Mouse (Mus musculus) heart, embryonic 16.5 days (tissue): ENCODE data around the gene 5730596B20Rik. TPM values are rescaled to one million over a fixed set of nuclear protein-coding genes. Genes with fewer than 3 reads are reported as not detected.

Experiments
- ATAC-seq: fragments of 200-750 bp; cut with Nextera tagmentation; replicated peaks from 2 replicates; pipeline ENCODE4 v1.8.0; 2017; ENCODE audit warnings: moderate number of reproducible peaks; ENCODE audit not compliant: insufficient read depth, low FRiP score; ENCODE audit errors: extremely low read depth
- H3K27ac ChIP-seq: fragments of 300-500 bp; sonication (generic); 2 replicates; pipeline ENCODE4 v1.5.1; 2014; ENCODE audit warnings: mild to moderate bottlenecking, low read length, control low read depth, moderate library complexity
- H3K27me3 ChIP-seq: fragments of 300-500 bp; sonication (generic); 2 replicates; pipeline ENCODE4 v1.6.1; 2014; ENCODE audit warnings: low read length, mixed read lengths; ENCODE audit not compliant: control insufficient read depth, insufficient read depth
- H3K36me3 ChIP-seq: fragments of 300-500 bp; sonication (generic); 2 replicates; pipeline ENCODE4 v1.6.1; 2014; ENCODE audit not compliant: control insufficient read depth, insufficient read depth
- H3K4me1 ChIP-seq: fragments of 300-500 bp; sonication (generic); 2 replicates; pipeline ENCODE4 v1.6.1; 2014; ENCODE audit warnings: low read length, mixed read lengths; ENCODE audit not compliant: control insufficient read depth, insufficient read depth
- H3K4me2 ChIP-seq: fragments of 300-500 bp; sonication (generic); 2 replicates; pipeline ENCODE4 v1.6.1; 2014; ENCODE audit warnings: low read depth, mild to moderate bottlenecking, control low read depth, low read length
- H3K4me3 ChIP-seq: fragments of 300-500 bp; sonication (generic); 2 replicates; pipeline ENCODE4 v1.5.1; 2014; ENCODE audit warnings: mild to moderate bottlenecking, control low read depth, low read length
- H3K9ac ChIP-seq: fragments of 300-500 bp; sonication (generic); 2 replicates; pipeline ENCODE4 v1.6.1; 2014; ENCODE audit warnings: low read length, control low read depth
- H3K9me3 ChIP-seq: fragments of 300-500 bp; sonication (generic); replicated peaks from 2 replicates; pipeline ENCODE4 v1.6.1; 2016; ENCODE audit warnings: low read length; ENCODE audit not compliant: control insufficient read depth
- WGBS: fragments of 180-500 bp; shearing (Covaris S2); extraction: QIAGEN DNeasy Blood & Tissue Kit; methylation state at CpG from one replicate; pipeline ENCODE4 v1.1.7; 2014; 5-methylcytosine and 5-hydroxymethylcytosine counted together
- polyA plus RNA-seq: library from polyadenylated mRNA; unstranded; fragments of >200 nt; fragmentation: Nextera tagmentation; extraction: Ambion mirVana; gene quantifications from 2 replicates; pipeline ENCODE4 v1.2.1, GENCODE M21; 2015

Gene 5730596B20Rik
- polyA plus RNA-seq, 1 experiment from 2014 or later: 0.13 TPM

GRCm38 (mm10) chr6:52222729-52223128 lies 45.4 kb downstream of the 5730596B20Rik start:
- Histone ChIP-seq H3K9me3 (no peaks in the 10 kb centered on the region), H3K27ac (no peak overlapping the region), H3K4me2 (no peak overlapping the region), H3K36me3 (no peaks in the 10 kb centered on the region), H3K4me3 (no peak overlapping the region), H3K9ac (no peak overlapping the region), H3K27me3 (peaks cover 96% of the 10 kb centered on the region), H3K4me1 (peaks cover 3% of the 10 kb centered on the region)
- no peak for ATAC-seq
- 26% methylated on average over 13 of the region's 13 CpGs for WGBS

DNA sequence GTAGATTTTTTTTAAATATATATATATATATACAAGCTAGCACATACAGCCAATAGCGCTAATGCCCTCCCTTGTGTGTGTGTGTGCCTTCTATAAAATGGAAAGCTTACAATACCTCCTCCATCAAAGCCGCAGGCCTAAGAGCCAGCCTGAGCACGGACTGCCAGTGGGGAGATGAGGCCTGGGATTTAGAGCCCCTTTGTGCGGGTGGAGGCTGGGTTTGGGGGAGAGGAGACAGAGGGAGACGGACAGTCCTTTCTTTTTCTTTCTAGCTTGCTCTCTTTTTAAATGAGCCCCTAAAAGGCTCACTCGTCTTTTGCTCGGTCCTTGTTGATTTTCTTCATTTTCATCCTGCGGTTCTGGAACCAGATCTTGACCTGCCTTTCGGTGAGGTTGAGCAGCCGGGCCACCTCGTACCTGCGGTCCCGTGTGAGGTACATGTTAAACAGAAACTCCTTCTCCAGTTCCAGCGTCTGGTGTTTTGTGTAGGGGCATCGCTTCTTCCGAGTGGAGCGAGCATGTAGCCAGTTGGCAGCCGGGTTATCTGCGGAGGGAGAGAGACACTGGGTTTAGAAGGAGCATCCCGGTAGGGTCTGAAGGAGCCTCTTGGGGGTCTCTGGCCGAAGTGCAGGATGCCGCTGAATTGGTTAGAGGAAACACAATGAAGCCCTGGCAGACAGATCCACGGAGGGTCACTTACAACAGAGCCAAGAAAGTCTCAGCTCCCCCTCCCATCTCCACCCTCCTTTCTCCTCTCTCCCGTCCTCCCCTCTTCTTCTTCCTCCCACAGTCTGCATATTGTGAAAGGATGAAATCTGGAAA lies 46.9 kb downstream of the 5730596B20Rik start:
- peaks cover 3% of the 10 kb centered on the region for H3K4me1 ChIP-seq
- WGBS: 6% methylated on average over 24 of the region's 24 CpGs
- H3K4me2 ChIP-seq: no peak overlapping the region
- H3K36me3 ChIP-seq: no peaks in the 10 kb centered on the region
- H3K27ac ChIP-seq: no peak overlapping the region
- H3K9ac ChIP-seq: no peak overlapping the region
- no peaks in the 10 kb centered on the region for H3K9me3 ChIP-seq
- no peak for ATAC-seq
- H3K4me3 ChIP-seq: no peak overlapping the region
- H3K27me3 ChIP-seq: peaks cover 93% of the 10 kb centered on the region

DNA sequence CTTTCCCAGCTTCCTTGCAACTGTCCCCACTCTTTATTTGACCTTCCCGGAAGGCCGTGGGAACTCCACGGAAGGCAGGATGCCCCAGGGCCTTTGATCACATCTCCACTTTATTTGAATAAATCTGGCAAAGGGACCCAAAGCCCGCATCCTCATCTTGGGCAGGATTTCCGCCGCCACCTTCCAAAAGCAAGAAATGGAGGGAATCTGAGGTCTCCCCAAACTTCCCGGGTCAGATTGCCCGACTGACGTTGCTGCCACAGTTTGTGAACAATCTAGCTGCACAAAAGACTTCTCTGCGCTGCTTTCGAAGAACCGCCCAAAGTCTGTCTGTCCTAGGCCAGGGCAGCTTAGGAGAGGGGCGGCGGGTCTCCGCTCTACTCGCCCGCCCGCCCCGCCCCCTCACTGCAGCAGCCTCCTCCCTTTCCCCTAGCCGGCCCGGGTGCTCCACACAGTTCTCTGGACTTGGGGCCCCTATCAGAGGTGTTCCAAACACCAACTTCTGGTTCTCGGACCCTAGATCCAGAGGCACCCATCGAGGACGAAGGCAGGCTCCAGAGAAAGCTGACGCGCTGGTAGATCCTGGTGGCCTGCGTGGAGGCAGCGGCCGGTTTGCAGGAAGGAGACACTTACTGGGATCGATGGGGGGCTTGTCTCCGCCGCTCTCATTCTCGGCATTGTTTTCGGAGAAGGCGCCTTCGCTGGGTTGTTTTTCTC lies 47.8 kb downstream of the 5730596B20Rik start:
- Histone ChIP-seq H3K27ac (no peak overlapping the region), H3K36me3 (no peaks in the 10 kb centered on the region), H3K27me3 (peaks cover 93% of the 10 kb centered on the region), H3K4me2 (no peak overlapping the region), H3K4me3 (no peak overlapping the region), H3K9me3 (no peaks in the 10 kb centered on the region), H3K9ac (no peak overlapping the region), H3K4me1 (peaks cover 3% of the 10 kb centered on the region)
- ATAC-seq: no peak
- 2% methylated on average over 36 of the region's 36 CpGs for WGBS

GRCm38 (mm10) chr6:52225612-52226568 lies 48.6 kb downstream of the 5730596B20Rik start:
- Histone ChIP-seq H3K4me2 (no peak overlapping the region), H3K36me3 (no peaks in the 10 kb centered on the region), H3K9me3 (no peaks in the 10 kb centered on the region), H3K4me1 (peaks cover 3% of the 10 kb centered on the region), H3K27ac (no peak overlapping the region), H3K4me3 (no peak overlapping the region), H3K27me3 (peaks cover 91% of the 10 kb centered on the region), H3K9ac (no peak overlapping the region)
- ATAC-seq: no peak
- WGBS: 2% methylated on average over 69 of the region's 69 CpGs

- H3K36me3 ChIP-seq: no peaks in the 10 kb centered on the region
- no peaks in the 10 kb centered on the region; the same call in 1 of the 2 replicates for H3K4me1 ChIP-seq
- H3K9me3 ChIP-seq: no peaks in the 10 kb centered on the region
- H3K27me3 ChIP-seq: peaks cover 88% of the 10 kb centered on the region
- ATAC-seq: no peak
- no peak overlapping the region for H3K4me2 ChIP-seq
- 6% methylated on average over 26 of the region's 26 CpGs for WGBS
- no peak overlapping the region for H3K4me3 ChIP-seq
- no peak overlapping the region for H3K9ac ChIP-seq
- H3K27ac ChIP-seq: no peak overlapping the region
These were observed 49.4 kb downstream of the 5730596B20Rik start for GRCm38 (mm10) chr6:52226569-52227257.

GRCm38 (mm10) chr6:52227470-52228222 lies 50.3 kb downstream of the 5730596B20Rik start:
- ATAC-seq: no peak
- no peak overlapping the region for H3K27ac ChIP-seq

GRCm38 (mm10) chr6:52228475-52229465 lies 51.5 kb downstream of the 5730596B20Rik start:
- Histone ChIP-seq H3K9ac (no peak overlapping the region), H3K4me2 (no peak overlapping the region), H3K27ac (no peak overlapping the region), H3K36me3 (no peaks in the 10 kb centered on the region), H3K4me1 (no peaks in the 10 kb centered on the region), H3K9me3 (no peaks in the 10 kb centered on the region), H3K27me3 (peaks cover 83% of the 10 kb centered on the region), H3K4me3 (no peak overlapping the region)
- WGBS: 2% methylated on average over 38 of the region's 38 CpGs
- no peak for ATAC-seq

More at GRCm38 (mm10) chr6:52227470-52228222, 50.3 kb downstream of the 5730596B20Rik start:
- Histone ChIP-seq H3K9me3 (no peaks in the 10 kb centered on the region), H3K9ac (no peak overlapping the region), H3K27me3 (peaks cover 86% of the 10 kb centered on the region), H3K4me3 (no peak overlapping the region), H3K4me1 (no peaks in the 10 kb centered on the region), H3K4me2 (no peak overlapping the region), H3K36me3 (no peaks in the 10 kb centered on the region)
- WGBS: 9% methylated on average over 11 of the region's 11 CpGs
